Mouse (Mus musculus): ENCODE data around the gene Tbc1d30.

DNA sequence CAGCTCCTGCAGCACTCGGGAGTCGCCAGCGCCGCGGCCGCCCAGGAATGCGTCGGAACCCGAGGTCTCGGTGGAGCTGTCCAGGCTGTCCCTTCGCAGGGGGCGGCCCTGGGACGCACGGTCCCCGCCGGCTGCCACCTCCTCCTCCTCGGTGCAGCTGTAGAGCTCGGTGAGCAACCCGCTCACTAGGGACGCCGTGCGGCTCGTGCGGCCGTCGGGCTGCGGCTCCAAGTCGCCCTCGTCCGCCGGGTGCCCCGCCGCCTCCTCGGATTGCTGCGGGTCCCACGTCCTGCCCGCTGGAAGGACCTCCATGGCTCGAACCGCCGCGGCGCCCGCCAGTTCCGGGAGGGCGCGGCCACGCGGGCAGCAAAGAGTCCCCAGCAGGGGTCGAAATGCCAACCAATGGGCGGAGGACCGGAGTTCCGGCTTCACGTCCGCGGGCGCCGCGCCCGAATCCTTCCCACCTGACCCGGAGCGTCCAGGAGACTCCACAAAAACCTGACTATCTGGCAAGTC is at the start of gene Tbc1d30:
- no peak for TF ChIP-seq CTCF (IDR thresholded peaks at IDR 0.05; ENCODE audit: extremely low read depth, insufficient read depth, insufficient read length, insufficient replicate concordance)
- no peak for TF ChIP-seq POLR2A (IDR thresholded peaks at IDR 0.05; ENCODE audit: low read depth, low read length)
